Mouse (Mus musculus) cerebellum, adult 2 months (tissue): Measurements from ENCODE around the gene Pard6b.

Experiments used
- CTCF ChIP-seq: fragments of 200-500 bp; IDR thresholded peaks from 2 replicates; pipeline ENCODE4 v1.5.1; 2011; ENCODE audit warnings: low read depth, mild to moderate bottlenecking, control low read depth, low read length, moderate library complexity, borderline replicate concordance; ENCODE audit not compliant: insufficient read depth
- POLR2A ChIP-seq: fragments of 200-500 bp; IDR thresholded peaks from 2 replicates; pipeline ENCODE4 v1.6.1; 2011; ENCODE audit warnings: low read length, control low read depth, borderline replicate concordance; ENCODE audit not compliant: insufficient read depth

- TF ChIP-seq CTCF, result no peak
- no peak for TF ChIP-seq POLR2A
Measured at GRCm38 (mm10) chr2:168081299-168081932, 612 bp downstream of the Pard6b start.
